Mouse (Mus musculus) lung, postnatal 36 days (tissue): ENCODE measurements at regions not wholly inside any gene's neighbourhood (a gene's known extent, or its start where the extent isn't known, plus 50 kb on each side); places are given as distances from the start of the nearest gene placed in this dataset.

Experiments
- DNase-seq: peaks from one replicate; pipeline ENCODE4 v3.0.0; 2022; ENCODE audit warnings: mixed read lengths

- DNase-seq, result no peak
Measured at GRCm38 (mm10) chr3:60934492-60934891, 68.1 kb upstream of the P2ry1 start.

- no peak for DNase-seq
Measured at GRCm38 (mm10) chr3:60941451-60941850, 61.1 kb upstream of the P2ry1 start.

- DNase-seq, result no peak
Measured at GRCm38 (mm10) chr3:60948897-60949296, 53.7 kb upstream of the P2ry1 start.
